Mouse (Mus musculus) heart, postnatal 10 days (tissue): ENCODE data around the gene Rhox3e. TPM values are rescaled to one million over a fixed set of nuclear protein-coding genes. Genes with fewer than 3 reads are reported as not detected.
"Not testable (repeated sequence)": the region's sequence is repeated elsewhere in the genome, so short reads cannot be mapped to it uniquely, and the experiment has no call there.

ENCODE experiments used
- DNase-seq, 2 experiments: peaks; one replicate each; pipeline ENCODE4 v3.0.0; 2021
- intact Hi-C: fragments of 180-260 bp; cut with DNase I; formaldehyde crosslinking; loops from one replicate; pipeline ENCODE4 v1.15.1; 2025
- total RNA-seq, 2 experiments: library from RNA; stranded (reverse); gene quantifications; 2 replicates each; pipeline ENCODE4 v1.2.3; 2021

Gene Rhox3e
- not detected for total RNA-seq

- DNase-seq, intact Hi-C loops: not testable (repeated sequence)
These were observed at the start of gene Rhox3e for GRCm38 (mm10) chrX:37541719-37542118. TSS of gene Rhox3e (plus strand) at chrX:37542019.

GRCm38 (mm10) chrX:37514059-37514458 lies 27.8 kb upstream of the Rhox3e start, which contains the start of gene Rhox4d:
TSS of gene Rhox4d (plus strand) at chrX:37514359.
- DNase-seq, intact Hi-C loops: not testable (repeated sequence)

- intact Hi-C loops, DNase-seq: not testable (repeated sequence)
These were observed 11.7 kb upstream of the Rhox3e start, which contains the start of gene Rhox2e for GRCm38 (mm10) chrX:37530152-37530551. TSS of gene Rhox2e (plus strand) at chrX:37530452.

DNA sequence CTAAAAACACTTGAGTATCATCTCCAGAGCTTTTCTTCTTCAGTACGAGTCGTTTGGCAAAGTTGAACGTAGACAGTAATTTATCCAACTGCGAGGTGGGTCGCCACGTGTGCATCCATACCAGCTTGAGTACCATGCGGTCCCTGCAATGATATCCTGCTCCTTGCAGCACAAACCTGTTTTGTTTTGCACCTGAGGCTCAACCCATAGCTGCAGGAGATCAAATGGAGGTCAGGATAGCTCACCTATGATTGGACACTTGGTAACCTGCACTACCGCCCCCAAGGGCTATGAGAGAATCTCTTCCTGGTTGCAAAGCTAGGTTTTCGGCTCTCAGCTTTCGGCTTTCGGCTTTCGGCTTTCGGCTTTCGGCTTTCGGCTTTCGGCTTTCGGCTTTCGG lies 15.3 kb downstream of the Rhox3e start, which contains the start of gene Rhox4e:
TSS of gene Rhox4e (plus strand) at position 301 of the 400 bp plus-strand sequence.
- intact Hi-C loops, DNase-seq: not testable (repeated sequence)

DNA sequence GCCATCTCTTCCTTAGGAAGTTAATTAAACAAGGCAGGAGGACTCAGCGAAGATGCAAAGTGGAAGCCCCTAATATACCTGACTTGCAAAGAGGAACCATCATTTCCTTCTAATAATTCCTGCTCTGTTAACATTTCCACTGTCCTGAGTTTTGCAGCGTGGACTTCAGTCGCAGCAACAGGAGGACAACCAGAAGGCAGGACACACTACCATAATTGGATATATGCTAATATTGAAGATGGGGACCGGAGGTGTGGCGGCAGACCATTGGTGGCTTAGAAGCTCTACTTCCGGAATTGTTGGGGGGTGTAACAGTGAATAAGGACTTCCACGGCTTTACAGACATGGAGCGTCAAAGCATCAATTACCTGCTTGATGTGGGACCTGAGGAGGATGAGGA lies 29.3 kb downstream of the Rhox3e start, which contains the start of gene Rhox2f:
TSS of gene Rhox2f (plus strand) at position 301 of the 400 bp plus-strand sequence.
- DNase-seq, intact Hi-C loops: not testable (repeated sequence)

- DNase-seq, intact Hi-C loops: not testable (repeated sequence)
These were observed 30.8 kb downstream of the Rhox3e start for GRCm38 (mm10) chrX:37572638-37573037.

DNA sequence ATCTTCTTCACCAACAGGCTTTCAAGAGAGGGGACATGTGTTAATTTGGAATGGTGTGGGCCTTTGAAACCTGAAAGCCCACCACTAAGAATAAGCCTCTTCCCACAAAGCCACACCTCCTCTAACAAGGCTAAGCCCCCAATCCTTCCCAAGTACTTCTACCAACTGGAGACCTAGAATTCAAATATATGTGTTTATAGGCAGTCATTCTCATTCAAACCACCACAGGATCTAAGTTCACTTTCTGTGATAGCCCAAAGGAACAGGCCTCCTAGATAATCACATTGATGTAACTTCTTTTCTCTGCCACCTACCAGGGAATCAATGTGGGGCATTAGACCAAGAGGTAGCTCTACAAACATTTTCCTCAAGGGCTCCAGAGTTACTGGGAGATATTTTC lies 38.9 kb downstream of the Rhox3e start, which contains the start of gene Rhox3f:
TSS of gene Rhox3f (plus strand) at position 301 of the 400 bp plus-strand sequence.
- DNase-seq, intact Hi-C loops: not testable (repeated sequence)

Other genes starting within 250 kb of the Rhox3e start
- not detected for gene Rhox3a2, start 162.0 kb upstream of the Rhox3e start, total RNA-seq
- not detected for gene Rhox4a2, start 151.2 kb upstream of the Rhox3e start, total RNA-seq
- gene Rhox2b, start 130.0 kb upstream of the Rhox3e start, total RNA-seq, result not detected
- not detected for gene Rhox4b, start 109.5 kb upstream of the Rhox3e start, total RNA-seq
- gene Rhox2c, start 88.3 kb upstream of the Rhox3e start, total RNA-seq, result not detected
- gene Rhox3c, start 83.4 kb upstream of the Rhox3e start, total RNA-seq, result not detected
- not detected for gene Rhox4c, start 61.7 kb upstream of the Rhox3e start, total RNA-seq
- not detected for gene Rhox2d, start 48.6 kb upstream of the Rhox3e start, total RNA-seq
- not detected for gene Rhox4d, start 27.7 kb upstream of the Rhox3e start, total RNA-seq
- gene Rhox2e, start 11.6 kb upstream of the Rhox3e start, total RNA-seq, result not detected
- not detected for gene Rhox4e, start 15.4 kb downstream of the Rhox3e start, total RNA-seq
- not detected for gene Rhox2f, start 29.4 kb downstream of the Rhox3e start, total RNA-seq
- not detected for gene Rhox3f, start 39.0 kb downstream of the Rhox3e start, total RNA-seq
- not detected for gene Rhox4f, start 65.7 kb downstream of the Rhox3e start, total RNA-seq
- not detected for gene Rhox3g, start 86.6 kb downstream of the Rhox3e start, total RNA-seq
- gene Rhox2g, start 101.5 kb downstream of the Rhox3e start, total RNA-seq, result not detected
- not detected for gene Rhox4g, start 109.3 kb downstream of the Rhox3e start, total RNA-seq
- gene Rhox3h, start 126.7 kb downstream of the Rhox3e start, total RNA-seq, result not detected
- gene Rhox2h, start 131.3 kb downstream of the Rhox3e start, total RNA-seq, result not detected